Mouse (Mus musculus) heart, embryonic 11.5 days (tissue): ENCODE results near the gene 2610528A11Rik. TPM values are rescaled to one million over a fixed set of nuclear protein-coding genes. Genes with fewer than 3 reads are reported as not detected.

ENCODE experiments used
- ATAC-seq: fragments of 200-750 bp; cut with Nextera tagmentation; replicated peaks from 2 replicates; pipeline ENCODE4 v1.8.0; 2017; ENCODE audit warnings: moderate library complexity; ENCODE audit not compliant: insufficient number of reproducible peaks, low FRiP score, low TSS enrichment
- H3K27ac ChIP-seq: fragments of 300-500 bp; sonication (generic); 2 replicates; pipeline ENCODE4 v1.5.1; 2014; ENCODE audit warnings: mild to moderate bottlenecking, low read depth, low read length
- H3K27me3 ChIP-seq: fragments of 300-500 bp; sonication (generic); 2 replicates; pipeline ENCODE4 v1.6.1; 2014; ENCODE audit warnings: mild to moderate bottlenecking, low read length, mixed read lengths; ENCODE audit not compliant: control insufficient read depth, insufficient read depth
- H3K36me3 ChIP-seq: fragments of 300-500 bp; sonication (generic); 2 replicates; pipeline ENCODE4 v1.6.1; 2014; ENCODE audit warnings: mild to moderate bottlenecking, low read length, moderate library complexity, mixed read lengths; ENCODE audit not compliant: control insufficient read depth, insufficient read depth
- H3K4me1 ChIP-seq: fragments of 300-500 bp; sonication (generic); 2 replicates; pipeline ENCODE4 v1.6.1; 2014; ENCODE audit warnings: low read length; ENCODE audit not compliant: control insufficient read depth, insufficient read depth
- H3K4me2 ChIP-seq: fragments of 300-500 bp; sonication (generic); 2 replicates; pipeline ENCODE4 v1.6.1; 2014; ENCODE audit warnings: mild to moderate bottlenecking, moderate library complexity
- H3K4me3 ChIP-seq: fragments of 300-500 bp; sonication (generic); 2 replicates; pipeline ENCODE4 v1.5.1; 2014; ENCODE audit warnings: low read depth, low read length
- H3K9ac ChIP-seq: fragments of 300-500 bp; sonication (generic); 2 replicates; pipeline ENCODE4 v1.6.1; 2014; ENCODE audit warnings: mild to moderate bottlenecking, low read depth, low read length, moderate library complexity
- H3K9me3 ChIP-seq: fragments of 300-500 bp; sonication (generic); replicated peaks from 2 replicates; pipeline ENCODE4 v1.6.1; 2016; ENCODE audit warnings: low read length; ENCODE audit not compliant: control insufficient read depth
- WGBS: fragments of 180-500 bp; shearing (Covaris S2); extraction: QIAGEN DNeasy Blood & Tissue Kit; methylation state at CpG from one replicate; pipeline ENCODE4 v1.1.7; 2014; ENCODE audit not compliant: insufficient replicate concordance; 5-methylcytosine and 5-hydroxymethylcytosine counted together
- polyA plus RNA-seq: library from polyadenylated mRNA; unstranded; fragments of >200 nt; fragmentation: Nextera tagmentation; extraction: Ambion mirVana; gene quantifications from 2 replicates; pipeline ENCODE4 v1.2.1, GENCODE M21; 2014

2610528A11Rik gene
- polyA plus RNA-seq, 1 experiment from 2014 or later: 1.2 TPM

GRCm38 (mm10) chr14:37067629-37068028 is 46.2 kb downstream of the 2610528A11Rik start, which contains the start of gene Lrit2:
Gene Lrit2 (plus strand): TSS chr14:37067929.
- H3K4me1 ChIP-seq: no peaks in the 10 kb centered on the region
- no peak within 1 kb of the TSS for H3K4me2 ChIP-seq
- no peak within 1 kb of the TSS for H3K9ac ChIP-seq
- no peaks in the 10 kb centered on the region for H3K27me3 ChIP-seq
- no peak for ATAC-seq
- H3K36me3 ChIP-seq: no peaks in the 10 kb centered on the region
- H3K4me3 ChIP-seq: no peak within 1 kb of the TSS
- no peaks in the 10 kb centered on the region for H3K9me3 ChIP-seq
- 70% methylated on average over 5 of the region's 5 CpGs for WGBS
- no peak within 1 kb of the TSS for H3K27ac ChIP-seq

GRCm38 (mm10) chr14:37066636-37067035 is 47.2 kb downstream of the 2610528A11Rik start:
- H3K4me2 ChIP-seq: no peak overlapping the region
- ATAC-seq: no peak
- WGBS: 58% methylated on average over 2 of the region's 2 CpGs
- H3K4me1 ChIP-seq: no peaks in the 10 kb centered on the region
- H3K9ac ChIP-seq: no peak overlapping the region
- H3K4me3 ChIP-seq: no peak overlapping the region
- H3K36me3 ChIP-seq: no peaks in the 10 kb centered on the region
- H3K27me3 ChIP-seq: no peaks in the 10 kb centered on the region
- no peak overlapping the region for H3K27ac ChIP-seq
- no peaks in the 10 kb centered on the region for H3K9me3 ChIP-seq

DNA sequence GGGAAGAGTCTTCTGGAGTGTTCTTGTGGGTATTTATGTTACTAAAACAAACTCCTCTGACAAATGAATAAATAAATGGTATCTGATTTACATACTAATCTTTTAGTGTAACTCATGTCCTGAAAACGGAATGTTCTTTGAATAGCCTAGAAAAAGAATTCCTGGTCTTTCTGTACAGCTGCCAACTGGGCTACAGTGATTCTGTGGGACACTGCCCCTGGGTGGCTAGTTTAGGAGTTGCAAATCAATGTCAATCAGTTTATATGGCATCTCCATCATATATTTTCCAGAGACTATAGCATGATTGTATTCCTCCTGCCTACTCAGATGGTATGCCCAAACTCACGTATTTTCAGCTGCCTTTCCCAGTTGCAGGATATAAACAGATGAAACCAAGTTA is 49.0 kb downstream of the 2610528A11Rik start:
- H3K36me3 ChIP-seq: no peaks in the 10 kb centered on the region
- 54% methylated on average over 2 of the region's 2 CpGs for WGBS
- H3K4me3 ChIP-seq: no peak overlapping the region
- no peak overlapping the region for H3K9ac ChIP-seq
- no peaks in the 10 kb centered on the region for H3K27me3 ChIP-seq
- ATAC-seq: no peak
- H3K9me3 ChIP-seq: no peaks in the 10 kb centered on the region
- no peak overlapping the region for H3K27ac ChIP-seq
- no peaks in the 10 kb centered on the region for H3K4me1 ChIP-seq
- H3K4me2 ChIP-seq: no peak overlapping the region

Other genes starting within 250 kb of the 2610528A11Rik start
- gene Ccser2, start 145.2 kb downstream of the 2610528A11Rik start, polyA plus RNA-seq: 36.0 and 39.0 TPM in 2 replicates
- not detected in 2 replicates for gene Rgr, start 65.1 kb downstream of the 2610528A11Rik start, polyA plus RNA-seq
- not detected in 2 replicates for gene Lrit1, start 59.2 kb downstream of the 2610528A11Rik start, polyA plus RNA-seq
- not detected in 2 replicates for gene Lrit2, start 46.1 kb downstream of the 2610528A11Rik start, polyA plus RNA-seq
- gene Cdhr1, start 15.7 kb downstream of the 2610528A11Rik start, polyA plus RNA-seq: 0.13 and 0.41 TPM in 2 replicates
- gene Ghitm, start 21.2 kb upstream of the 2610528A11Rik start, polyA plus RNA-seq: 317 and 376 TPM in 2 replicates